Mouse (Mus musculus) T-helper 1 cell (primary cell): ENCODE measurements around the gene Rif1.

Experiments used
- in situ Hi-C: fragments of 300-600 bp; cut with MboI, MseI; formaldehyde crosslinking; loops from one replicate; pipeline ENCODE4 v1.15.1; 2025; ENCODE audit warnings: high pct_unique_total_duplicates

Gene Rif1

GRCm38 (mm10) chr2:52072491-52073140 lies at the start of gene Rif1:
Gene Rif1 (plus strand): TSS chr2:52072832.
- in situ Hi-C loops: no loop called here

DNA sequence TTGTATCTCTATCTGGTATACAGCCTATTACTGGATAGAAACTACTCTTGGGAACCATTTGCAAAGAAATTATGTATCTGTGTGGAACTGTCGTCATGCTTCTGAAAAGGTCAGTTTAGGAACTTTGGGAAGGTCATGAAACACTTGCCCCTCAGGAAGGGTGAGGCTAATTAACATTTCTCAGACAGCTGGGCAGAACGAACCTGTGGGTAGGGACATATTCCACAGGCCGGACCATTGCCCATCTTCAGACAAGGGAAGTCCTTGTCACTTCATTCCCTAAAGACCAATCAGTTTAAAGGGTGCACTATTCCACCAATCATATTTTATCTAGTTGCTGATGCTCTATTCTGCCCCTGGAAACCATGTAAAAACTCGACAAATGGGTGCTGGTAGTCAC lies 45.6 kb upstream of the Rif1 start:
- in situ Hi-C loops: loop anchor here (10.0 kb wide), 1 partner anchor 1432 kb away; no protein-coding TSS in a partner anchor

DNA sequence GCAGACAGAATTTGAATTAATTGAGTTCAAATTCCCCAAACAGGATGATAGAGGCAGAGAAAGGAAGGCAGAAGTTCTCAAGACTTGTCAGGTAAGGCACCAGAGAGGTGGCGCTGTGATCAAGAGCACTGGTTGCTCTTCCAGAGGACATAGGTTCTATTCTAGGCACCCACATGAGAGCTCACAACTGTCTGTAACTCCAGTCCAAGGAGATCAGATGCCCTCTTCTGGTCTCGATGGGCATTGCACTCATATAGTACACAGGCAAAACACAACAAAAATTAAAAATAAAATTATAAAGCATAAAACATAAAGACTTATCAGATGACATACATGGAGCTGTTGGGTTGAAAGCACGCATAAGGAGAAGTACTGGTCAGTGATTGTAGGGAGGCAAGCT lies 43.2 kb upstream of the Rif1 start:
- in situ Hi-C loops: loop anchor here (10.0 kb wide), 1 partner anchor 1435 kb away; no protein-coding TSS in a partner anchor

GRCm38 (mm10) chr2:52031491-52031890 lies 41.1 kb upstream of the Rif1 start:
- in situ Hi-C loops: no loop called here

DNA sequence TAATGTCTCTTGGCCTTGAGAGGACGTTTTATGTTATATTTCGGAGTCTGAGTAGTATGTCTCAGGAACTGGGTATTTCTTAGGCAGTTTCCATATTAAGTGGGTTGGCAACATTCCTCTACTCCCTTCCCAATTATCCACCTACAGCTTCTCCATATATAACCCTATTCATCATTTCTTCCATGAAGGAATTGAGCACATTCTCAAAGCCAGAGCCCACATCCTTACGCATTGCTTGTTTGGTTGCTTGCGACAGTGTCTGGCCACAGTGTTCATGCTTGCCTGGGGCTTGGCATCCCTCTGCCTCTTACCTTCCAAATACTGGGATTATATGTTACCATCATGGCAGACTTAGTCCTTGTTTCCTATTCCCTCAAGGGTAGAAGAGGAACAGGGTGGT lies 38.0 kb upstream of the Rif1 start:
- in situ Hi-C loops: no loop called here

DNA sequence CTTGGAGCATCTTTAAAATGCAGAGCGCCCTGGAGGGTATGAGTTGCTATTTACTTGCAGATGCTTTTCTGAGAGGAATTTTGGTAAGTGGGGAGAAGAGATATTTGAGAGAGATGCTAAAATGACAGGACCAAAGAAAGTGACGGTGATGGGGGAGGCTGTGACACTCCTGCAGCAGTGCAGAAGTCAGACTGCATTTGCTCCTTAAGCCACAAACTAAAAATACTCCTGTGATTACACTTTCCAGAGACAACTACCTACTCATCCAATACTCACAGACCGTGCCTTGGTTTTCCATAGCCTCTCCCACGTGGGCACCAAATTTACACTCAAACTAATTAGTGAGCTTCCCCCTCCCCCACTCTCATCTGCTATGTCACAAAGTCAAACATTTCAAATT lies 37.5 kb upstream of the Rif1 start:
- in situ Hi-C loops: no loop called here

DNA sequence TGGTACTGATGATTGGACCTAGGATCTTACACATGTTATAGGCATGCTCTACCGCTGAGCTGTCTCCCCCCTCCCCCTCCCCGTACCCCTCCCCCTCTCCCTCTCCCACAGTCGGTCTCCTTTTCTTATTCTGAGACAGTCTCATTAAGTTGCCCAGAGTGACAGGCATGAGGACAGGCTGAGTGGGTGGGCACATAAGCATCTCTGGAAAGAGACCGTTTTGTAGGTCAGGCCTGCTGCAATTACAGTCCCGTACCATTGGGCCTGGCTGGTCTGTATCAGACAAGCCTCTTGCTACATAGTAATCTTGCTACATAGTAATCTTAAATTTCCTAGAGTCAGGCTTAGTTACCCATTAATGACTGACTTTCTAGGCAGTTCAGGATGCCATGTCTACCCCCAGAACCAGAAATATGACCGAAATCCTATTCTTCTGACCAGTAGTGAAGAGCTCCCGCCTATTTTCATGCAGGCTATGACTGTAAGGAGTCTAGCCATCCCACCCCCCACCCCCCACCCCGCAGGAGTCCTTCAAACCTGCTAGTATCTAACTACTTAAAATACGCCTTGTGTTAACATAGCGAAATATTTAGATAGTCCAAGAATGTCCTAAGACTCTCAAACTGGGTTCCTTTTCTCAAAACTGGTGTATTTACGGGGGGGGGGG lies 35.6 kb upstream of the Rif1 start:
- in situ Hi-C loops: no loop called here

DNA sequence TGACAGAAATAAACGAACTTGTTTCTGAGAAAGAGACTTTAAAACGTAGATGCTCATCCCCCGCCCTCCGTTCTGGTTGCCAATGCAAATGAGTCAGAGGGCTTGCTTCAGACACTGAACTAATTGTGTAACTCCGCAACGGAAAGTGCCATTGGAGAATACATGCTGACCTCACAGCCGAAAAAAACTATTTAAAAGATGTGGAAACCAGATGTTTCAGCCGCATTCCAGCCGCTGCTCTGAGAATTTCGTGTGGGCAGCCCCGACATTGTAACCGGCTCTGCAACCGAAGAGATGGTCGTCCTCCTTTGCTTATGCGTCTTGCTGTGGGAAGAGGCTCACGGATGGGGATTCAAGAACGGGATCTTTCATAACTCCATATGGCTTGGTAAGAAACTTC lies 34.8 kb upstream of the Rif1 start, which contains the start of gene Tnfaip6:
Tnfaip6 (plus strand) TSS at position 128 of the 400 bp plus-strand sequence.
- in situ Hi-C loops: no loop called here

DNA sequence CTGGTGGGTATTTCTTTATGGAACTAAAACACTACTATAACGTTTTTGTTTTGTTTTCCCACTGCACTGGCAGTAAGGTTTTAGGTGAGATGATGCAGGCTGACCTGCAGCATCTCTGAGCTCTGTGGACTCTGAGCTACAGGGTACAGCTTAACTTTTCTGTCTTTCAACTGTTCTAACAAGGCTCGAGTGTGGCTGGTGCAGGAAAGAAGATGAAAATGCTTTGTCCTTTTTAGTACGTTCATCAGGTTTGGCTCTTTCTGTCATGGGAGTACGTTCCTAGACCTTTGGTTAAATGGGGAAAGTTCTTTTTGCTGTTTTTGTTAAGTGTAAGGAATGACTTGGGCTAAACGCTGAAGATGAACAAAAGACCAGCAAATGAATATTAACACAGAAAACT lies 34.1 kb upstream of the Rif1 start:
- in situ Hi-C loops: no loop called here

GRCm38 (mm10) chr2:52039083-52039801 lies 33.4 kb upstream of the Rif1 start:
- in situ Hi-C loops: no loop called here

- in situ Hi-C loops: no loop called here
Observed at GRCm38 (mm10) chr2:52042132-52042531, 30.5 kb upstream of the Rif1 start.

- in situ Hi-C loops: no loop called here
Observed at GRCm38 (mm10) chr2:52042714-52043113, 29.9 kb upstream of the Rif1 start.

DNA sequence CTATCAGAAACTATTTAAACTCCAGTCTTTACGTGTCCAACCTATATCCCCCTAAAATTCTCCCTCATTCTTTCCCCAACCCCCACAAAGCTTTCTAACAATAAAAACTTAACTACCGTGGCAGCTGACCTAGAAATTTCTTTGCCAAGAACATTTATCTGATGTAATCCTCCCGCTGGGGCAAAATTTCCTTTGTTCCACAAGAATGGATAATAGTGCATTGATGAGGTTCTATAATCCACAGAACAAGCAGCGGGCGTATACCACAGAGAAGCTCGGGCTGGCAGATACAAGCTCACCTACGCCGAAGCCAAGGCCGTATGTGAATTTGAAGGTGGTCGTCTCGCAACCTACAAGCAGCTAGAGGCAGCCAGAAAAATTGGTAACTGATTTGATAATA lies 29.1 kb upstream of the Rif1 start:
- in situ Hi-C loops: no loop called here

- in situ Hi-C loops: no loop called here
Observed at GRCm38 (mm10) chr2:52046032-52046431, 26.6 kb upstream of the Rif1 start.

GRCm38 (mm10) chr2:52050823-52051222 lies 21.8 kb upstream of the Rif1 start:
- in situ Hi-C loops: no loop called here

DNA sequence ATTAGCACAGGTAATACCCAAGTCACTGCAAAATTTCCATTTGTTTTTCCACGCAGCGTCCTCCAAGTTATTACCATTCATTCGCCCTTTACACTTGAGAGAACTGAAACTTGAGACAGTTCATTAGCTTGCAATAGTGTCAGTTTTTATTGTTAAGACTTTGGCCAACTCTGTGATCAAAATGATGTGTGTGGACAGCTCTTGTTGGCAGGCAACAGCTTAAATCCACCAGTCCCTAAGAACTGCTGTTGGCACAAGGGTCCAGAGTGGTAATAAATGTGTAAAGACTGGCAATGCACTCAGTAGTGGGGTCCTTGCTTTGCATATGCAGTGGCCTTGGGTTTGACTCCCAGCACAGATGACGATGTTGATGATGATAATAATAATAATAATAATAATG lies 20.3 kb upstream of the Rif1 start:
- in situ Hi-C loops: no loop called here

- in situ Hi-C loops: no loop called here
Observed at GRCm38 (mm10) chr2:52053502-52053901, 19.1 kb upstream of the Rif1 start.

GRCm38 (mm10) chr2:52055616-52056015 lies 17.0 kb upstream of the Rif1 start:
- in situ Hi-C loops: no loop called here

DNA sequence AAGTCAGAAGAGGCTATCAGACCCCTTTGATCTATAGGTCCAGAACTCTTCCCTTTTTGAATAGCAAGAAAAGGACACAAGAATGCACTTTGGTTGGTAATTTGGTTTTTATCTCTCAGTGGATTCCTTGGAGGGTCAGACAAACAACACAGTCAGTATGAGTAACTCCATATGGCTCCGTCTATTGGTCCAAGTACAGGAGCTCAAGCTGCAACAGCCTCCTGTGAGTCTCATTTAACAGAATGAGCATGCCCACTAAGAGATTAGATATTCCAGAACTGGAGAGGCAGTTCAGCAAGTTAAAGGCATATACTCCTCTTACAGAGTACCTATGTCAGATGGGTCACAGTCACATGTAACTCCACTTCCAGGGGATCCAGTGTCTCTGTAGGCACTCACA lies 15.5 kb upstream of the Rif1 start:
- in situ Hi-C loops: no loop called here

- in situ Hi-C loops: no loop called here
Observed at GRCm38 (mm10) chr2:52057681-52058080, 15.0 kb upstream of the Rif1 start.

- in situ Hi-C loops: no loop called here
Observed at GRCm38 (mm10) chr2:52068641-52069040, 4.0 kb upstream of the Rif1 start.

DNA sequence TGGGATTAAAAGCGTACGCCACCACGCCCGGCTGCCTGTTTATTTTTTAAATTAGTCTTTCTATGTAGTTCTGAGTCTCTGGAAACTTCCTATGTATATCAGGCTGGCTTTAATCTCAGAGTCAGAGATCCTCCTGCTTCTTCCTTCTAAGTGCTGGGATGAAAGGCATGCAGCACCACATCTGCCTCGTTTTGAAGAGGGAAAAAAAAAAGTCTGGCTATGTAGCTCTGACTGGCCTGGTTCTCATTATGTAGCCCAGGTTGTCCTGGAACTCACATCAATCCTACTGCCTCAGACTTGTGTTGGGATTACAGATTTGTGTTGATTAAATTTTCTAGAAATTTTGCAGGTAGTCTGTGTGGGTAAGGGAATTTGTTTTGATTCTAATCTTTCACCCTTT lies 1.8 kb upstream of the Rif1 start:
- in situ Hi-C loops: no loop called here
